Mouse (Mus musculus) ES-E14 (cell line): ENCODE data around the gene Zdhhc13.

ENCODE experiments used
- CHD2 ChIP-seq: IDR thresholded peaks from 2 replicates; pipeline ENCODE4 v1.6.1; 2014; ENCODE audit warnings: mild to moderate bottlenecking, low read depth, low read length, inconsistent platforms
- HCFC1 ChIP-seq: IDR thresholded peaks from 2 replicates; pipeline ENCODE4 v1.6.1; 2012; ENCODE audit warnings: low read length, inconsistent platforms, borderline replicate concordance; ENCODE audit not compliant: insufficient read depth

GRCm38 (mm10) chr7:48845213-48845973, 56.6 kb downstream of the Zdhhc13 start:
- TF ChIP-seq CHD2 (no peak), HCFC1 (no peak)
